Mouse (Mus musculus) midbrain, postnatal 0 days (tissue): ENCODE measurements around the gene Ugt1a6a. TPM values are rescaled to one million over a fixed set of nuclear protein-coding genes. Genes with fewer than 3 reads are reported as not detected.

Experiments
- ATAC-seq: fragments of 200-750 bp; cut with Nextera tagmentation; 2 replicates; pipeline ENCODE4 v1.8.0; 2017; ENCODE audit warnings: moderate number of reproducible peaks, mild to moderate bottlenecking, moderate TSS enrichment, moderate library complexity; ENCODE audit not compliant: low FRiP score
- DNase-seq: peaks from one replicate; pipeline ENCODE4 v3.0.0-alpha.2; 2015; ENCODE audit warnings: low spot score
- H3K27ac ChIP-seq: fragments of 300-500 bp; sonication (generic); 2 replicates; pipeline ENCODE4 v1.5.1; 2014; ENCODE audit warnings: low read depth, mild to moderate bottlenecking, low read length, mixed read lengths
- H3K27me3 ChIP-seq: fragments of 300-500 bp; sonication (generic); 2 replicates; pipeline ENCODE4 v1.6.1; 2014; ENCODE audit warnings: low read length, control low read depth, mixed read lengths; ENCODE audit not compliant: insufficient read depth
- H3K36me3 ChIP-seq: fragments of 300-500 bp; sonication (generic); 2 replicates; pipeline ENCODE4 v1.6.1; 2014; ENCODE audit warnings: low read length, control low read depth, mixed read lengths; ENCODE audit not compliant: insufficient read depth
- H3K4me1 ChIP-seq: fragments of 300-500 bp; sonication (generic); 2 replicates; pipeline ENCODE4 v1.6.1; 2014; ENCODE audit warnings: mild to moderate bottlenecking, control low read depth, antibody characterized with exemption, low read length, mixed read lengths; ENCODE audit not compliant: insufficient read depth
- H3K4me2 ChIP-seq: fragments of 300-500 bp; sonication (generic); 2 replicates; pipeline ENCODE4 v1.6.1; 2014; ENCODE audit warnings: low read depth, mild to moderate bottlenecking, low read length, mixed read lengths; ENCODE audit not compliant: poor library complexity, severe bottlenecking
- H3K4me3 ChIP-seq: fragments of 300-500 bp; sonication (generic); 2 replicates; pipeline ENCODE4 v1.5.1; 2014; ENCODE audit warnings: low read depth, mild to moderate bottlenecking, low read length, moderate library complexity
- H3K9ac ChIP-seq: fragments of 300-500 bp; sonication (generic); replicated peaks from 2 replicates; pipeline ENCODE4 v1.6.1; 2014; ENCODE audit warnings: mild to moderate bottlenecking, low read length, moderate library complexity, mixed read lengths; ENCODE audit not compliant: poor library complexity, severe bottlenecking
- H3K9me3 ChIP-seq: fragments of 300-500 bp; sonication (generic); 2 replicates; pipeline ENCODE4 v1.6.1; 2016; ENCODE audit warnings: low read length, control low read depth
- CTCF ChIP-seq: IDR thresholded peaks from 2 replicates; pipeline ENCODE4 v1.5.1; 2016; ENCODE audit warnings: antibody characterized with exemption, mild to moderate bottlenecking
- WGBS: fragments of 180-500 bp; shearing (Covaris S2); extraction: QIAGEN DNeasy Blood & Tissue Kit; methylation state at CpG from one replicate; pipeline ENCODE4 v1.1.7; 2014; 5-methylcytosine and 5-hydroxymethylcytosine counted together
- polyA plus RNA-seq: library from polyadenylated mRNA; unstranded; fragments of >200 nt; fragmentation: Nextera tagmentation; extraction: Ambion mirVana; gene quantifications from 2 replicates; pipeline ENCODE4 v1.2.1, GENCODE M21; 2015
- total RNA-seq: library from RNA; depleted of rRNA; stranded (reverse); fragments of >200 nt; gene quantifications from 2 replicates; pipeline ENCODE4 v1.2.3, GENCODE M21; 2014

Gene Ugt1a6a
- total and polyA plus RNA-seq, 2 experiments from 2014 or later: 2.3 to 3.8 TPM

DNA sequence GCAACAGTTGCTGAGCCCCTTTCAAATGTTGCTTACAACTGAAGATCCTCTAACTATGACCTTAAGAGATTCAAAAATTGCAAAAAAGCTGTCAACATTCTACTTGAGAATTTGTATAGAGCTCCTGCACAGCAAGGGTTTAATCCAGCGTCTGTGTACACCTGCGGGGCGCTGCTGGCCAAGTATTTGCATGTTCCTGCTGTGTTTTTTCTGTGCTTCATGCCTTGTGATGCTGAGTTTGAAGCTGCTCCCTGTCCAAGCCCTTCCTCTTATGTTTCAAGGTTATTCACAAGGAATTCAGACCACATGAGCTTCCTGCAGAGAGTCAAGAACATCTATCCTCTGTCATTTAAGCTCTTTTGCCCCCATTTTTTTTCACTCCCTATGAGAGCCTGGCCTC lies 57.5 kb downstream of the Ugt1a6a start:
- Histone ChIP-seq H3K27ac (no peak overlapping the region), H3K9me3 (no peaks in the 10 kb centered on the region), H3K4me1 (no peaks in the 10 kb centered on the region), H3K4me3 (no peak overlapping the region), H3K27me3 (no peaks in the 10 kb centered on the region), H3K4me2 (no peak overlapping the region), H3K36me3 (no peaks in the 10 kb centered on the region), H3K9ac (no peak overlapping the region)
- WGBS: 58% methylated on average over 3 of the region's 3 CpGs
- ATAC-seq: no peak
- TF ChIP-seq CTCF: no peak
- DNase-seq: no peak

DNA sequence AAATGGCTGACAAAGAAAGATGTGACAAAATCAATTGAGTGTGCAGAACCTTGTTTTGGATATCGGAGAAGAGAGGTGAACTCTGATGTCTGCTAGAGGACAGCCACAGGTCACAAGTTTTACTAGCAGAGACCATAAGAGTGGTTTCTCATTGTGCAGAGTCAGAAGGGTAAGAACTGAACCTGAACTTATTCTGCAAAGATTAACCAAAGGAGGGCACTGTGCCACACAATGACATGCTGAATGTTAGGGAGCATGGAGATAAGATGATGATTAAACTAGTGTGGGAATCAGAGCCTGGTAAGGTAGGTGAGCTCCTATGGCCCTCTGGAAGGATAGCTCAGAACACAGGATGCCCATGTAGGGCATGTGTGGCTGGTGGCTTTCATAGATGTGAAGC lies 61.1 kb downstream of the Ugt1a6a start:
- H3K9me3 ChIP-seq: no peaks in the 10 kb centered on the region
- WGBS: 91% methylated on average over 1 of the region's 1 CpGs
- H3K27ac ChIP-seq: no peak overlapping the region
- H3K4me3 ChIP-seq: no peak overlapping the region
- DNase-seq (no peak), ATAC-seq (no peak)
- no peaks in the 10 kb centered on the region for H3K36me3 ChIP-seq
- no peak overlapping the region for H3K9ac ChIP-seq
- TF ChIP-seq CTCF: no peak
- H3K4me2 ChIP-seq: no peak overlapping the region
- no peaks in the 10 kb centered on the region for H3K4me1 ChIP-seq
- H3K27me3 ChIP-seq: no peaks in the 10 kb centered on the region

- Histone ChIP-seq H3K27me3 (no peaks in the 10 kb centered on the region), H3K9ac (no peak overlapping the region), H3K4me1 (no peaks in the 10 kb centered on the region), H3K27ac (no peak overlapping the region), H3K9me3 (no peaks in the 10 kb centered on the region), H3K36me3 (no peaks in the 10 kb centered on the region), H3K4me3 (no peak overlapping the region), H3K4me2 (no peak overlapping the region)
- WGBS: 71% methylated on average over 3 of the region's 3 CpGs
- no peak for DNase-seq
- no peak for TF ChIP-seq CTCF
- no peak for ATAC-seq
These were observed 62.8 kb downstream of the Ugt1a6a start for GRCm38 (mm10) chr1:88197443-88197842.

GRCm38 (mm10) chr1:88199996-88200395 lies 65.4 kb downstream of the Ugt1a6a start:
- H3K9me3 ChIP-seq: no peaks in the 10 kb centered on the region
- ATAC-seq (no peak), DNase-seq (no peak)
- H3K4me2 ChIP-seq: no peak overlapping the region
- H3K4me3 ChIP-seq: no peak overlapping the region
- 68% methylated on average over 2 of the region's 2 CpGs for WGBS
- H3K4me1 ChIP-seq: no peaks in the 10 kb centered on the region
- H3K27me3 ChIP-seq: no peaks in the 10 kb centered on the region
- H3K27ac ChIP-seq: no peak overlapping the region
- no peaks in the 10 kb centered on the region for H3K36me3 ChIP-seq
- no peak for TF ChIP-seq CTCF
- H3K9ac ChIP-seq: no peak overlapping the region

- DNase-seq (no peak), ATAC-seq (no peak)
- 91% methylated on average over 7 of the region's 7 CpGs for WGBS
- Histone ChIP-seq H3K4me1 (no peaks in the 10 kb centered on the region), H3K27ac (no peak within 1 kb of the TSS), H3K4me3 (no peak within 1 kb of the TSS), H3K36me3 (no peaks in the 10 kb centered on the region), H3K4me2 (no peak within 1 kb of the TSS), H3K27me3 (no peaks in the 10 kb centered on the region), H3K9ac (no peak within 1 kb of the TSS), H3K9me3 (no peaks in the 10 kb centered on the region)
- TF ChIP-seq CTCF: no peak
These were observed 65.8 kb downstream of the Ugt1a6a start, which contains the start of gene Ugt1a2 for GRCm38 (mm10) chr1:88200456-88200855. TSS of gene Ugt1a2 (plus strand) at chr1:88200601.

DNA sequence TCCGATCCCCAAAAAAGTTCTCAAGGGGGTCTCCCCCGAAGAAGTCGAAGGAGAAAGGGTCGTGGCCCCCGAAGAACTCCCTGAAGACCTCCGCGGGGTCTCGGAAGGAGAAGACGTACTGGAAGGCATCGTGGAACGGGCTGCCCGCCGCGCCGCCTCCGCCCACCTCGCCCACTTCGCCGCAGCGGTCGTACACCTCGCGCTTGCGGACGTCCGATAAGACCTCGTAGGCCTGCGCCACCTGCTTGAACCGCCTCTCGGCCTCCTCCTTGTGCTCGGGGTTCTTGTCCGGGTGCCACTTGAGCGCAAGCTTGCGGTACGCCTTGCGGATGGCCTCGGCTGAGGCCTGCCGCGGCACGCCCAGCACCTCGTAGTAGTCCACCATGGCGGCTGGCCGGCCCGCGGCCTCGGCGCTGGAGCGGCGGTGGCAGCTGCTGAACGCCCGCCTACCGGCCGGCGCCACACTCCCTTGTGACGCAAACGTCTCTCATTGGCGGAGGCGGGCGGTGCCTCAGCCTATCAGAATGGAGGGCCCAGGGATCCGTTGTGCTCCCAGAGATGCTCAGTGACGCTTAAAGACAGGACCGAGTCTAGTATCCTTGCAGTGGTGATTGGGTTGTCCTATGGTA lies 70.8 kb downstream of the Ugt1a6a start, which contains the start of gene Dnajb3:
Gene Dnajb3 (minus strand): TSS at position 489 of the 629 bp plus-strand sequence.
- peak within 1 kb of the TSS; percentile 38 for H3K4me3 ChIP-seq
- H3K4me2 ChIP-seq: peak within 1 kb of the TSS; percentile 82
- no peaks in the 10 kb centered on the region for H3K27me3 ChIP-seq
- DNase-seq (peak; percentile 93), ATAC-seq (peak; percentile 100)
- 9% methylated on average over 62 of the region's 62 CpGs for WGBS
- H3K36me3 ChIP-seq: no peaks in the 10 kb centered on the region
- H3K9ac ChIP-seq: peak within 1 kb of the TSS; percentile 61
- H3K4me1 ChIP-seq: no peaks in the 10 kb centered on the region
- H3K9me3 ChIP-seq: 0 out of 2 replicates have a peak, but pooled peaks cover 3% of the 10 kb centered on the region
- TF ChIP-seq CTCF: no peak; the same call in 1 of the 2 replicates
- H3K27ac ChIP-seq: peak within 1 kb of the TSS; percentile 19; the same call in 1 of the 2 replicates
